Mouse (Mus musculus) testis, adult 2 months (tissue): ENCODE data around the gene Tspo.

Source experiments
- CTCF ChIP-seq: fragments of 200-500 bp; IDR thresholded peaks from 2 replicates; pipeline ENCODE4 v1.5.1; 2012; ENCODE audit warnings: low read depth, mild to moderate bottlenecking, inconsistent platforms, low read length, moderate library complexity; ENCODE audit not compliant: control insufficient read depth, insufficient read depth, insufficient replicate concordance
- POLR2A ChIP-seq: fragments of 200-500 bp; IDR thresholded peaks from 2 replicates; pipeline ENCODE4 v1.6.1; 2012; ENCODE audit warnings: low read depth, mild to moderate bottlenecking, inconsistent platforms, low read length, moderate library complexity; ENCODE audit not compliant: control insufficient read depth

DNA sequence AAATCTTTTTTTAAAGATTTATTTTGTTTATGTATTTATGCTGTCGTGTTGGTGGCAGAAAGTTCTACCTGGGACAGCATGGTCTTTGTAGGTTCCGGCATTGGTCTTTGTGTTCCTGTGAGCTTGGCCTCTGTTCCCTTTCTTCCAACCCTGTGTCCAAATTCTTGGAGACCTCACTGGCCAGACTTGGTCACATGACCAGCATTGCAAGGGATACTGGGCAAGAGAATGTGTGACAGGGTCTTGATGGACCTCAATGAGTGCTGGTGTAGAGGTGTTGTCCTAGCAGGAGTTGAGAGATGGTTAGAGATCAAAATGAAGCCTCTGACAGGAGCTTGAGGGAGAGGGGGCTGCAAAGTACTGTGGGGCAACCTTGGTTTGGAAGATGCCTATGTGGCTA lies 24.5 kb upstream of the Tspo start:
- TF ChIP-seq CTCF = no peak
- TF ChIP-seq POLR2A = no peak
